Mouse (Mus musculus): Measurements from ENCODE around the gene Fam168a.
A peak's percentile ranks its signal among the peaks of the same experiment; 100 is the strongest.

Fam168a gene

DNA sequence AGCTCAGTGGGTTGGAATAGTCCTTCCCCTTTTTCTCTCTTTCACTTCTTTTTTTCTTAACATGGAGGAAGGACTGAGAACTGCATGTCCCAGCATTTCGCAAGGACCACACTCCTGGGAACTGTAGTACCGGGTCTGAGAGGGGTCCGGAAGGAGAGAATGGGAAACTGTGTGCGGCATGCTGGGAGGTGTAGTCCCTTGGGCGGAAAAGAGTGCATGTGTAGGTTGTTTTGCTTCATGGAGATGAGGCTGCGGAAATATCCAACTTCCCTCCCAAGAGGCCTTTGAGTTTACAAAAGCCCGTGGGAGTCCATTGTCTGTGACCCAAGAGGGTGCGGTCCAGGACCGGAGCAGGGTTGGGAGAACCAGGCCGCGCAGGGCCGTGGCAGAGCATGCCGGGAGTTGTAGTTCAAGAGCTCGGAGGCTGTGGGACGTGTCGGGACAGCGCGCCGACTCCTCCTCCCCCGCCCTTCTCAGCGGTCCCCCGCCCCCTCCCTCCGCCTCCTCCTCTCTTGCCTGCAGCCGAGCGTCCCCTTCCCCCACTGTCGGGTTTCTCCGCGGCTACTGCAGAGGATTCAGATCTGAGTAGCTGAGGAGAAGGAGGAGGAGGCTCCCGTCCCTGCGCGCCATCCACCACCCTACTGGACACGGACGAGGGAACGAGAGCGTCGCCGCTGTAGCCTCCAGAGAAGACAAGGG, at the start of gene Fam168a:
TSS of gene Fam168a (plus strand) at position 493 of the 699 bp plus-strand sequence.
- DNase-seq (ENCODE audit: low read depth, low spot score), result peak; percentile 96

DNA sequence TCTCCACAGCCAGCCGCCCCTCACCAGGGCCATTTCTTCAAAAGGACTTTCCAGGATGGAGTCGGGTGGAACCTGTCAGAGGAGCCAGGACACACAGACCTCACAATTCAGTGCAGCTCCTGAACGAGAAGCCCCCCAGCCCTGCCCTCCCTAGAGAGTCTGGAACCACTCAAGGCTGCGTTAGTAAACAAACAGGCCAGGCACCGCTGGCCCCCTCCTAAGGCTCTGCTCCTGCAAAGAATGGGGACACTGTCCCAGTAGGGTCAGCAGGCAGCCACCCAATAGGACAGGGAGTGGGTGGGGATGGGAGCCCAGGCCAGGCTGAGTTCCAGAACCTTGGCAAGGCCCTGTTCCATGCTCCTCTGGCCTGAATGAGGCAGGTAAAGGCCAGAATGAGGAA, 49.7 kb upstream of the Fam168a start:
- no peak for DNase-seq (ENCODE audit: low read depth, low spot score)

DNA sequence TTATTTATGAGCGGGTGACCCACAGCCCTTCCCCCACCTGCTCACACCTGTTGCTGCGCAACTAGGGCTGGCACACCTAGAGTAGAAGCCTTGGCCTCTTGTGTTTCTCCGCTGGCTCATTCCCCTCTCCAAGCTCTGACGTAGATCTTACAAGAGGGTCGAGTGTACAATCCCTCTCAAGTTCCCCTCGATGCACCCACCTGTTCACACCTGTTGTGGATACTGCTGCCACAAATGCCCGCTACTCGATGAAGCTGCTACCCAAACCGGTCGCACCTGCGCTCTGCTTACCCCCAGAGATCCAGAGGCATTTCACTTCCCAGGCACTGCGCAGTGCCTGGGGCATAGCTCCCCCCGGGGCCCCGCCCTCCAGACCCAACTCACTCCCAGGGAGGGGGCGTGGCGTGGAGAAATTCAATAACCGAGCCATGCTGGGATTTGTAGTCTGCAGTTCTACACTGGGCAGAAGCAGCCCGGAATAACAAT, 48.3 kb upstream of the Fam168a start:
- DNase-seq (ENCODE audit: low read depth, low spot score), result peak; percentile 37

DNA sequence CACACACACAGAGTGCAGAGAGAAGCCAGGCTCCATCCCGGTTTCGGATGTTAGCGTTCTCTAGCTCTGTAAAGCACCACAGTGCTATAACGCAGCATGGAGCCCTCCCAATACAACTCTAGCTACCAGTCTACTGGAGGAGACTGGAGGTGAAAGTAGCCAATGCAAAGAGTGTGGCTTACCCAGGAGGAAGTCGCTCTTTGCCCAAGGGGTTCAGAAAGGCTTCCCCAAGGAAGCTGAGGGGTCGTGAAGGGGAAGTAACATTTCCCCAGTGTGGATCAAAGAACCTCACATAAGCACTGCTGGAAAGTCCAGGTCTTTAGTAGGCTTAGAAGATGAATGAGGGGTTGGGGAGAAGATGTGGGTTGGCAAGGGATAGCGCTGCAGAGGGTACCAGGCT, 45.2 kb upstream of the Fam168a start:
- no peak for DNase-seq (ENCODE audit: low read depth, low spot score)

DNA sequence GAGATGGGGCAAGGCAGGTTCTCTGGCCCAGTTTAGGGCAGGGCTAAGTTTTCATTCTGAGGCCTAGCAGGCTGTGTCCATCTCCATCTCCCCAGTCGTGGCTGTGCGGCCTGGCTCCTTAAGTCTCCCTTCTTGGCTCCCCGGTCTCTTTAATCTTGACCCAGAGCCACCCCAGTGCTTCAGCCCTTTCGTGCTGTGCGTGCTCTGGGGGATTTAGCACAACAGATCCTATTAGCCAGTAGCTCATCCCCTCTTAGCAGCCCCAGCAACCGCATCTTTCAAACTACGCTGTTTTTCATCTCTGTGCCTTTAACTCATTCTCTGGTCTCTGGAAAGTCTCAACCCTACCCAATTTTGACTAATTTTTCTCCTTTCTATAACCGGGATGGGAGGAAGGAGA, 44.2 kb upstream of the Fam168a start, which contains the start of gene Plekhb1:
TSS of gene Plekhb1 (minus strand) at position 184 of the 400 bp plus-strand sequence.
- DNase-seq (ENCODE audit: low read depth, low spot score), result no peak

DNA sequence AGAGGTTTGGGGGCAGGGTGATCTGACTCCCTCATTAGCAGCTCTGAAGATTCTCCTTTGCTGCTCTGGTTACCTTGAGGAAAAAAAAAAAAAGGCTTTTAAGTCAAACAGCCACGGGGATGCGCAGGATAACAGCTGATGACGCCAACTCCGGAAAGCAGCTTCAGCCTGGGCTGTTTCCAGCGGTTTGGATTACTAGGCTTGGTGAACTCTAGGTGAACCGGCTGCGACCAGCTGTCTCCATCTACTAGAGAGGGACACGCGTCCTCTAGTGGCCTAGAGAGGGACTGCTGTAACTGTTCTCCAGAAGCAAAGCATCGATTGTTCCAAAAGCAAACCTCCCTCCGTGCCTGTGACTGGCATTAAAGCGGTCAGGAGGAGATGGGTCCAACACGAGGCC, 43.2 kb upstream of the Fam168a start:
- peak; percentile 94 for DNase-seq (ENCODE audit: low read depth, low spot score)

DNA sequence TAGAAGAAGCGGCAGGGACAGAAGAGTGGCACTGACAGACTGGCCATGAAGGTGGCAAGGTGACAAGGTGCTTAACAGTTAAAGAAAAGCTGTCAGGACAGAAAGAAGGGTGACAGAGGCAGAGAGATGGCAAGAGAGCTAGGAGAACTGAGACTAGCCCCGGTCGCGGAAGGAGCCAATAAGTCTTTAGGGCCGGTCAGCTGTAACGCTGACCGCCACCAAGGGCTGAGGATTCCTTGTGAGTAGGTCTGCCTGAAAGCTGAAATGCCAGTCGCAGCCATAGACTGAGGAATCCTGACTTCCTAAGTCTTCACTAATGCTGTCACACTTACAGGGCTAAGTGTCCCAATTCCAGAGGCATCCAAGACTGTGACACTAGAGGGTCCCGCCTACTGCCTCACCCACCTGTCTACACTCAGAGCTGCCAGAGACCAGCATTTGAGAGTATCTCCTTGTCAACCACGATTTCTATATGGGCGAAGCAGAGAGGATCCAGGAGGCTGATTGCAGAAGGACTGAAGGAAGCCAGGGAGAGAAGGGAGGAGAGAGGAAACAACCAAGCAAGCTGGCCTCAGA, 42.6 kb upstream of the Fam168a start:
- DNase-seq (ENCODE audit: low read depth, low spot score), result no peak

DNA sequence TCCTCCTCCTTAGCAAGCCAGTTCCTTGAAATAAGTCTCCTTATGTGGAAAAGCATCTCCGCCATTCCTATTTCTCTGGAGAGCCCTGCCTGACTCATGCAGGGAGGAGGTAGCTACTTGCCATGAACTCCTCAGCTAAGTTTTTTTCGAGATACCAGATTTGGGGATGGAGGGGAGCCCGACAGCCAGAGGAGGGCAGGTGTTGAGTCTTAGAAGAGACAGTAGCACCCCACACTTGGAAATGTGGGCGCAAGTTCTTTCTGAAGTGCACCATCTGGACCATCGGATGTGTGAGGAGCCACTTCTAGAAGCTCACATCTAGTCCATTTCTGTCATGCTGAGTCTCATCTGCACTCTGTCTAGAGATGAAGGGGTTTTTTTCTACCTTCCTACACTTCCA, 35.8 kb upstream of the Fam168a start:
- DNase-seq (ENCODE audit: low read depth, low spot score), result no peak

DNA sequence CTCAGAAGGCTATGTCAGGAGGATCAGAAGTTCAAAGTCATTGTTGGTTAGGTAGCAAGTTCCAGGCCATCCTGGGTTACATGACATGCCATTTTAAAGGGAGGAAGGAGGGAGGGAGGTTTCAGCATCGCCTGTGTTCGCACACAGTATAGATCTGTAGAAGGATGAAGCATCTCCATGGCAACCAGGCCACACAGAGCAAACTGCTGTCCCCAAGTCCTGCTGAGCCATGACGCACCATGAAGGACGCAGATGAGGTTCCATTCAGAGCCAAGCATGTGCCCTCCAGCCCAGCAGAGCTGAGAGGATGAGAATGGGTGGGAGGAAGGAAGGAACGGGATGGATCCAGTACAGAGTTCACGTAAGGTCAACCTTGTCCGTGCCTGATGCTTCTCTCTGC, 33.0 kb upstream of the Fam168a start:
- peak; percentile 30 for DNase-seq (ENCODE audit: low read depth, low spot score)

DNA sequence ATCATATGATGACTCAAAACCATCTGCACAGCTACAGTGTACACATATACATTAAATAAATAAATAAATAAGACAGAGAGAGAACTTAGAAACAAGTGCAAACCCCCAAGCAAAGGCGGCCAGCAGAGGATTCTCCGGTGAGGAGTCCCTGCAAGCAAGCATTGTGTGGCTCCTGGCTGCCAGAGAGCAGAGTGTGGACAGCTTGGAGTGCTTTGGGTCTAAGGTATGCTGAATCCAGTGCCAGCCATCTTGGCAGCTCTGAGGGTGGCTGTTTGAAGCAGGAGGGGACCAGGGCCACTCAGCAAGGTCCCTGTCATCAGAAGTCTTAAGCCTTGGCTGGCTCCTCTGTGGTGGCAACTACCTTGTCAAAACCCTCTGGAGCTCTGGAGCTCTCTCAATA, 31.5 kb upstream of the Fam168a start:
- no peak for DNase-seq (ENCODE audit: low read depth, low spot score)

DNA sequence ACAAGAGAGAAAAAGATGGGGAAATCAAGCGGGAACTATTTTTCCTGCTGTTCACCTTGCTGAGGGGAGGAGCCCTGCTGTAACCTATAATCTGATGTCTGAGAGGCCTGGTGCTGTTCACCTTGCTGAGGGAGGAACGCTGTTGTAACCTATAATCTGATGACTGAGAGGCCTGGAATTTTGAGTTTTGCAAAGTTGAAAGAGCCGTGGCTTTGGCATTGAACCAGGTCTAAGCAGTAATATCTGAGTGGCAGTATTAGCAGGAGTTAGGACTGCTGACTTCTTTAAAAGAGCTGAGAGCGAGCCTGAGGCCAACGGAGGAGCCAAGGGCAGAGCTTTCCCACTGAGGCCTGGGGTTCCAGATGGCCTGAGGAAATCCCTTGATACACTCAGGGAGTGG, 28.4 kb upstream of the Fam168a start:
- no peak for DNase-seq (ENCODE audit: low read depth, low spot score)

DNA sequence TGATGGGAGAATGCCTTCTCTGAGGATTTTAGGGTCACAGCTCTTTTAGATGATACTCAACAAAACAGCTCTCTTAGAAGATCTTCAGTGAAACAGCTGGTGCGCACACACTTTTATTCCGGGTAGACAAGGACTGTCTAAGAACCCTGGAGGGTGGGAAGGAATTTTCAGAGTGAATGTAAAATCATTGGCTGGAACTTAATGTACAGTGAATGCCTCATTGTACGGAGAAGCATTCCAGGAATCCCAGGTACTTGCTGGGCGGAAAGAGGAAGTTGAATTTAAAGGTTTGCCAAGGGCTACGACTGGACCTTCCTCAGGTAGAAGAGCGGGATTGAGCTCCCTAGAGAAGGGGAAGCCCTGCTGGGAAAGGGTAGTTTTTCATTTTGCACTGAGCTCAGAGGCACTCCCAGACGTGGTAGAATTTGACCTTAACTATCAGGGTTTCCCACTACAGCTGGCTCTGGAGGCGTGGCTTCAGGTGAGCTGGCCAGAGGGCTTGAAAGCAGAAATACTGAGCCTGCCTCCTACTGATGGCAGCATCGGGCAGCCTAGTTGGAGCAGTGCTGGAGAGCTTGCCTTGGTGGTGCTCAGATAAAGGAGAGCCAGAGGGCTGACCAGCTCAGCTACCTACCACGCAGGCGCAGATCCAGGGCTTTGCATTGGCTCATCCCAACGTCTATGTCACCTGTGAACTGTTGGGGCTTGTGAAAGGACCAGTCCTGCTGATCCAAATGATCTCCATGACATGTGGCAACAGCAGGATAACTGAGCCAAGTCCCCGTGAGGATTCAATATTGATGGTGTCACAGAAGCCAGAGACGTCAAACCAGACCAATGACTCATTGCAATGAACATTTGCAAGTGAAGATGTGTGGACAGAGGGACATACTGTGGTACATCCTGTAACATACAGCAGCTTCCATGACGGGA, 27.2 kb upstream of the Fam168a start:
- DNase-seq (ENCODE audit: low read depth, low spot score), result no peak

DNA sequence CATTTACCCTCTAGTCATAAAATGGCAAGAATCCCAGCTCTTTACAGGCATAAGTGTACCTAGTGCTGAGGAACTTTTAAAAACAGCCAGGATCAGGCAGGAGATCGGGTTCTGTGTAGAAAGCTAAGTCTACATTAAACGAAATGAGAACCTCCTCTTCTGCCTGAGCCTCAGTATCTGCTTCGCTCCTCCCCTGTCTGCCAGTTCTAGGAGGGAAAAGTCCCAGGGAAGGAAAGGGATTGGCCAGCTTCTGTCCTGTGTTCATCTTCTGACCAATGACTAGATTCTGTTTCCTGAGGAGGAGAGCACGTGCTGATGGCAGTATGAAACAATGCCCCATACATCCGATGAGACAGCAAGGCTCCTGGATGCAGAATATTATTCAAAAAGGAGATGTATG, 25.3 kb upstream of the Fam168a start:
- no peak for DNase-seq (ENCODE audit: low read depth, low spot score)

DNA sequence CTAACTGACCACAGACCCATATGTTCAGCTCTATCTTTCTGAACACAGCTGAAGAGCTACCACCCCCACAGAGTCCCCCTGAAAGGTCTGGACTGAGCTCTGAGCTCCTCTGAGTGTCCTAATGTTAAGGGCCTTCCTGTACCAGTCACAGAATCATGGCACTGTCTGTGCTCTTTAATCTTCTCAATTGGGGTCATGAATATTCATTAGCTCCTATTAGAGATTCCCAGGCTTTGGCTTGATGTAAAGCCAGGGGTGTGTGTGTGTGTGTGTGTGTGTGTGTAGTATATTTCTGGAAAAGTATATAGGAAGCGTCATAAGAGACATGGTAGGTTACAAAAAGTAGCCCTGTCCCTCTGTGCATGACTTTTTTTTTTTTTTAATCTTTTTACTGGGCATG, 23.2 kb upstream of the Fam168a start:
- no peak for DNase-seq (ENCODE audit: low read depth, low spot score)

DNA sequence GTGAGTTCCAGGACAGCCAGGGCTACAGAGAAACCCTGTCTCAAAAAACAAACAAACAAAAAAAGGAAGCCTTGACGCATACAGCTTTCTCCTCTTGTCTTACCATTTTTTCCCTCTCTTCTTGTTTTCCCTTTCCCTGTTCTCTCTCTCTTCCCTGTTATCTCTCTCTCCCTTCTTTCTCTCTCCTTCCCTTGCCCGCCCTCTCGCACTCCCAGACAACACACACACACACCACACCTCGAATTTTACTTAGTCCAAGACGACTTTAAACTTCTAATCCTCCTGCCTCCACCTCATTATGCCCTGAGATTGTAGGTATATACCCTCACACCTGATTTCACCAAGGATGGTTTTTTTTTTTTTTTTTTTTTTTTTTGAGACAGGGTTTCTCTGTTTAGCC, 22.4 kb upstream of the Fam168a start:
- DNase-seq (ENCODE audit: low read depth, low spot score), result no peak

DNA sequence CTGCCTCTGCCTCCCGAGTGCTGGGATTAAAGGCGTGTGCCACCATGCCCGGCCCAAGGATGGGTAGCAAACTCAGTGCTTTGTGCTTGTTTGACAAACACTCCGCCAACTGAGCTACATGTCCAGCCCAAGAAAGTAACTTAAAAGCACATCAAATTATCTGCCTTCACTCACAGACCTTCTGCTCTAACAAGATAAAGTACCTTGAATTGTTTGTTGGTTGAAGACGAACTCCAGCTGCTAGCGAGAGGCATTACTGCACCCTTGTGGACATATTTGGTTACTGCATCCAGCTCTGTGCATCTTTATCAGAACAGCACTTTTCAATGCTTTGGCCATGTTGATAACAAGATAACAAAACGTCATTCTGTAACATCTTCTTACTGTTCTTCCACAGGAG, 21.9 kb upstream of the Fam168a start:
- DNase-seq (ENCODE audit: low read depth, low spot score), result peak; percentile 76

DNA sequence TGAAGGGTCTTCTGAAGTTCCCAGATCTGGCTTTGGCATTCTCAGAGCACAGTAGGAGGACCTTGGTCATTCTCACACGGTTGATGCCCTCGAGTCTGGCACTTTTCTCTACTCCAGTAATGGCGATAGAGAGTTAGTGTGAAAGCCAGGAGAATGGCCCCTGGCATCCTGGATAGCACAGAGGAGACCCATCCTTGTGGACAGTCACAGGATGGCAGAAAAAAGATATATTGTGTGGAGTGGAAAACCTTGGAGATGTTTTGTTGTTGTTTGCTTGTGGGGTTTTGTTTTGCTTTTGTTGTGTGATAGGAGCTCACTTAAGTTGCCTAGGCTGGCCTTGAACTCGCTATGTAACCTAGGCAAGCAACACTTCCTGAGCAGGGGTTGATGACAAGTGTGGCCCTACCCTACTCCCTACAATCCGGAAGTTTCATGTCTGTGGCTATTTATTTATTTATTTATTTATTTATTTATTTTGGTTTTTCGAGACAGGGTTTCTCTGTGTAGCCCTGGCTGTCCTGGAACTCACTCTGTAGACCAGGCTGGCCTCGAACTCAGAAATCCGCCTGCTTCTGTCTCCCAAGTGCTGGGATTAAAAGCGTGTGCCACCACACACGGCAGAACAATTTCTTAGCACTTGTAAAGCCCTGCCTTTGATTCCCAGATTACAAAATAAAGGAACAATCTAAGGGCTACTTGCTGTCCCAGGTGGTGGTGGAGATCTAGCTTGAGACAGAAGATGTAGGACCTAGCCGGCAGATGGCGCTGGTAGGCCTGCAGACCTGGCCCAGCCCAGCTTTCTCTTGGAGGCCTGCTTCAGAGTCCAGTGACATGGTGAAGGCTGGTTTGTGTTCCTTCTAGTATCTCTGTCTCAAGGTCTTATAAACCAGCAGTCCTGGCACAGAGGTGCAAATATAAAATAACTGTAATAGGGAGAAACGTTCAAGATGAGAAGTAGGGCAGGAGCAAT, 21.1 kb upstream of the Fam168a start:
- peak; percentile 79 for DNase-seq (ENCODE audit: low read depth, low spot score)

DNA sequence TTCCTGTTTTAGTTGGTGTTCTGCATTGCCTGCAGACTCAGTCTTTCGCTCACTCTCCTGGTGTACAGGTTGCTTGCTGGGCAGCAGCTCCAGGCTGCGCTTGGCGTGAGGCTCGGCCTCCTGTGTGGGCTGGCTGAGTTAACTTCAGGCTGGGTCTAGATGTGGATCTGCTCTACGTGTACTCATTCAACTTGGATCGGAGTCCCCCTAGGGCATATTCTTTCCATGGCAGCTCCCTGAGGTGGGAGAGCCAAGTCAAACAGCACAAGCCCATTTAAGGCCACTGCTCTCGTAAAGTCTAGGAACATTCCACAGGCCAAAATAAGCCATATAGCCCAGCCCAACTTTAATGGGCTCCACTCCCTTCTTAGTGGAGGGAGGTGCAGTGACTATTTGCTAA, 18.0 kb upstream of the Fam168a start:
- DNase-seq (ENCODE audit: low read depth, low spot score), result no peak

DNA sequence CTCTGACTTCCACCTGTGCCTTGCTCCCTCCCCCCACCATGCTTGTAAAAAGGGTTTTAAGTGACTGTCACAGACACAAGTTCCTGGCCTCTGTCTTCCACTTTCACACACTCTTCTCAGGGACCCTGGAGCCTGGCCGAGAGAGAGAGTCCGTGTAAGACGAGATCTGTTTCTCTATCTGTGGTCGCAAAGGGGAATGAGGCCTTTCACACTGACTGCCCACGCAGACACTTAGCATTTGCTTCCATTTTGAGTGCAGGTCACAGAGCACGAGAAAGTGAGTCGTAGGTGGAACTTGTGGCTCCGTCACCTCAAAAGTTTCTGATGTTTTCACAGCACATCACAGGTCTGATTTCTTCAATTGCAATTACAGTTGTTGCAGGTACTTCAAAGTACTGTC, 13.2 kb upstream of the Fam168a start:
- no peak for DNase-seq (ENCODE audit: low read depth, low spot score)

DNA sequence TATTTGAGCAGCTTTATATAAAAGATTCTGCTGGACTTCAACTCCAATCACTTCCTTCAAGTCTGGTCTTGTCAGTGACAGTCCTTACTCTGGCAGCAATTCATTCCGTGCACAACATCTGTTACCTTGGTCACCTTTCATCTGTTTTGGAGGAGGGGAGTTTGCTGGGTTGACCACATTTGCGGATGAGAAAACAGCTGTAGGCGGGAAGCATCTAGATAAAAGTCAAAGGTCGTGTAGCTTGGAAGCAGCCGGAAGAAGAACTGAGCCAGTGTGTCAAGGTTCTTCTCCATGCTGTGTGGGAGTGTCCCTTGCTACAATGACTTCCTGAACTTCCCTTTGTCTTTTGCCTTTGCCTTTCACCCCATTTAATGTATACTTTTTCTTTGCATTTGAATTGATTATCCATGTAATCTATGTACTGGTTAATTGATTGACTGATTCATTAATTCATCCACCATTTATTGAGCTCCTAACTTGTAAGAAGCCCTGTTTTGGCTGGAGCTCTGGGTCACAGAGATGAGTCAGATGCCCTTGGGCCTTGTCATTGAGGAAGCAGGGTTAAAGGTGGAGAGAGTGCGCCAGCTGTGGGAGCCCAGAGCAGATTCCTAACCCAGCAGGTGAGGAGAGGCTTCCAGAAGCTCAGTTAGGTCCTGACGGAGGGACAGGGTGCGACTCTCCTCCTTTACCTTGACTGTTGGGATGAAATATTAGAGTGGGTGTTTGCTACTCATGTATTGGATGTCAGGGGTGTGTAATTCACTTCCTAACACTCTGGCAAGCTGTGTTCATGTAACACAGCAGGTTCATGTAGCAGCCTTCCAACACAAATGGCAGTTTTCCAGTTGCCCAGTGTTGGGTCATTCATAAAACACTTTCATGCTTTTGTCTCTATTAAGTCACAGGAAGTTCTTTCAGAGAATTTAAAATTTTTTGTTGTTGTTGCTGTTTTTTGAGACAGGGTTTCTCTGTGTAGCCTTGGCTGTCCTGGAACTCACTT, 6.4 kb upstream of the Fam168a start:
- DNase-seq (ENCODE audit: low read depth, low spot score), result no peak

Measured in mesoderm, embryonic 11.5 days (tissue).